Mouse (Mus musculus) heart, embryonic 16.5 days (tissue): ENCODE data around the gene Hmx2. TPM values are rescaled to one million over a fixed set of nuclear protein-coding genes. Genes with fewer than 3 reads are reported as not detected.
A peak's percentile ranks its signal among the peaks of the same experiment; 100 is the strongest.

Experiments used
- ATAC-seq: fragments of 200-750 bp; cut with Nextera tagmentation; replicated peaks from 2 replicates; pipeline ENCODE4 v1.8.0; 2017; ENCODE audit warnings: moderate number of reproducible peaks; ENCODE audit not compliant: insufficient read depth, low FRiP score; ENCODE audit errors: extremely low read depth
- H3K27ac ChIP-seq: fragments of 300-500 bp; sonication (generic); 2 replicates; pipeline ENCODE4 v1.5.1; 2014; ENCODE audit warnings: mild to moderate bottlenecking, low read length, control low read depth, moderate library complexity
- H3K27me3 ChIP-seq: fragments of 300-500 bp; sonication (generic); 2 replicates; pipeline ENCODE4 v1.6.1; 2014; ENCODE audit warnings: low read length, mixed read lengths; ENCODE audit not compliant: control insufficient read depth, insufficient read depth
- H3K36me3 ChIP-seq: fragments of 300-500 bp; sonication (generic); 2 replicates; pipeline ENCODE4 v1.6.1; 2014; ENCODE audit not compliant: control insufficient read depth, insufficient read depth
- H3K4me1 ChIP-seq: fragments of 300-500 bp; sonication (generic); 2 replicates; pipeline ENCODE4 v1.6.1; 2014; ENCODE audit warnings: low read length, mixed read lengths; ENCODE audit not compliant: control insufficient read depth, insufficient read depth
- H3K4me2 ChIP-seq: fragments of 300-500 bp; sonication (generic); 2 replicates; pipeline ENCODE4 v1.6.1; 2014; ENCODE audit warnings: low read depth, mild to moderate bottlenecking, control low read depth, low read length
- H3K4me3 ChIP-seq: fragments of 300-500 bp; sonication (generic); 2 replicates; pipeline ENCODE4 v1.5.1; 2014; ENCODE audit warnings: mild to moderate bottlenecking, control low read depth, low read length
- H3K9ac ChIP-seq: fragments of 300-500 bp; sonication (generic); 2 replicates; pipeline ENCODE4 v1.6.1; 2014; ENCODE audit warnings: low read length, control low read depth
- H3K9me3 ChIP-seq: fragments of 300-500 bp; sonication (generic); replicated peaks from 2 replicates; pipeline ENCODE4 v1.6.1; 2016; ENCODE audit warnings: low read length; ENCODE audit not compliant: control insufficient read depth
- WGBS: fragments of 180-500 bp; shearing (Covaris S2); extraction: QIAGEN DNeasy Blood & Tissue Kit; methylation state at CpG from one replicate; pipeline ENCODE4 v1.1.7; 2014; 5-methylcytosine and 5-hydroxymethylcytosine counted together
- polyA plus RNA-seq: library from polyadenylated mRNA; unstranded; fragments of >200 nt; fragmentation: Nextera tagmentation; extraction: Ambion mirVana; gene quantifications from 2 replicates; pipeline ENCODE4 v1.2.1, GENCODE M21; 2015

The Hmx2 gene
- polyA plus RNA-seq, 1 experiment from 2014 or later: not detected

DNA sequence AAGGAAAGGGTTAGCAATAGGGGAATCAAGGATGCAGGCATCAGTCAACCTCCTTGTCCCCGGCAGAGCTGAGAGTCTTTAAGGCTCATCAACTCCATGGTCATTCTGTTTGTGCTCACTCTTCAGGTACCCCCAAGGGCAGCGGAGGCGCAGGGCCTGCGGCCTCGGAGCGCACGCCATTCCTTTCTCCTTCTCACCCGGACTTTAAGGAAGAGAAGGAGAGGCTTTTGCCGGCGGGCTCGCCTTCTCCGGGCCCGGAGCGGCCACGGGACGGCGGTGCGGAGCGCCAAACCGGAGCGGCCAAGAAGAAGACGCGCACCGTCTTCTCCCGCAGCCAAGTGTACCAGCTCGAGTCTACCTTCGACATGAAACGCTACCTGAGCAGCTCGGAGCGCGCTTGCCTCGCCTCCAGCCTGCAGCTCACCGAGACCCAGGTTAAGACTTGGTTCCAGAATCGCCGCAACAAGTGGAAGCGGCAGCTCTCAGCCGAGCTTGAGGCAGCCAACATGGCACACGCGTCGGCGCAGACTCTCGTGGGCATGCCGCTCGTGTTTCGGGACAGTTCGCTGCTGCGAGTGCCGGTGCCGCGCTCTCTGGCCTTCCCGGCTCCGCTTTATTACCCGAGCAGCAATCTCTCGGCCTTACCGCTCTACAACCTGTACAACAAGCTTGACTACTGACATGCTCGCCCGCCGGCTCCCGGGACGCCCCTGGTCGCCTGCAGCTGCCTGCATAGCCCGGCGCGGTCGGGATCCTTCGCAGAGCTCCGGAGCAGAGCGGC lies 6.9 kb downstream of the Hmx2 start:
- H3K27me3 ChIP-seq: peaks cover 77% of the 10 kb centered on the region
- H3K36me3 ChIP-seq: no peaks in the 10 kb centered on the region
- no peak overlapping the region for H3K27ac ChIP-seq
- no peak for ATAC-seq
- H3K9me3 ChIP-seq: no peaks in the 10 kb centered on the region
- no peak overlapping the region for H3K9ac ChIP-seq
- H3K4me1 ChIP-seq: peaks cover 9% of the 10 kb centered on the region; the same call in 1 of the 2 replicates
- WGBS: 1% methylated on average over 68 of the region's 68 CpGs
- peak overlapping the region; percentile 19 for H3K4me2 ChIP-seq
- peak overlapping the region; percentile 26 for H3K4me3 ChIP-seq

- H3K4me1 ChIP-seq: peaks cover 13% of the 10 kb centered on the region
- no peaks in the 10 kb centered on the region for H3K9me3 ChIP-seq
- ATAC-seq: no peak
- H3K27me3 ChIP-seq: peaks cover 71% of the 10 kb centered on the region
- WGBS: 1% methylated on average over 9 of the region's 9 CpGs
- H3K9ac ChIP-seq: no peak overlapping the region
- no peak overlapping the region for H3K4me3 ChIP-seq
- H3K4me2 ChIP-seq: no peak overlapping the region; the same call in 1 of the 2 replicates
- H3K27ac ChIP-seq: no peak overlapping the region
- H3K36me3 ChIP-seq: no peaks in the 10 kb centered on the region
Observed at GRCm38 (mm10) chr7:131556116-131556515, 7.5 kb downstream of the Hmx2 start.

DNA sequence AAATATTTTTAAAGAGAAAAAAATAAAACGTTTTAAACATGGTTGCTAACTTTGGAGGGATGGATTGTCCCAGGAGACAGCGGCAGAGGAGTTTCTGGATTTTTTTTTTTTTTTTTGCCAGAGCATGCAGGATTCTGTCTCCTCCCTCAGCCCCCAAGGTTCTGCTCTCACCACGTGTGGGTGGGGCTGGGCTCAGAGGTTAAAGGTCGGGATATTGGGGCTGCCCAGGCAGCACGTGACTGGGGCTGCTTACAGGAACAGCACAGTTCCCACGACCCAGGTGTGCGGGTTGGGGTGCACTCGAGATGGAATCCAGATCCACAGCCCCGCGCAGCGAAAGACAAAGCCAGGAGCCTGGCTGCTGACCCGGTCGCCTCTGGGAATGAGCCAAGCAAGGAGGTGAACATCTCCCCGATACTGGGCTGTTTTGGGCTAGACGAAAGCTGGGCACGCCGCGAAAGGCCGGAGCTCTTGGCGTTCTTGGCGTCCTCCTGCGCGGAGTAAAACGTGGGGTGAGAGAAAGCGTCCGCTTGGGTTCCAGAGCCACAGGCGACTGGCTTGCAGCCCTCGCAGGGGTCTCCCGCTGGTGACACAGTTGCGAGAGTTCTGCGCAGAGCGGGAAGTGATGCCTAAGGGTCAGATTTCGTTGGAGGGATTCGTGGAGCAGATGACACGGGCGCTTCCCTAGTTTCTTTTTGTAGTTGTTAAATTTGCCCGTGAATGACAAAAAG lies 8.1 kb downstream of the Hmx2 start:
- Histone ChIP-seq H3K9ac (no peak overlapping the region), H3K36me3 (no peaks in the 10 kb centered on the region), H3K4me3 (peak overlapping the region; percentile 15; the same call in 1 of the 2 replicates), H3K9me3 (no peaks in the 10 kb centered on the region), H3K27me3 (peaks cover 65% of the 10 kb centered on the region), H3K27ac (no peak overlapping the region), H3K4me2 (no peak overlapping the region), H3K4me1 (peaks cover 17% of the 10 kb centered on the region)
- no peak for ATAC-seq
- WGBS: 1% methylated on average over 37 of the region's 37 CpGs

- Histone ChIP-seq H3K4me1 (peaks cover 19% of the 10 kb centered on the region), H3K4me2 (no peak overlapping the region), H3K4me3 (no peak overlapping the region), H3K9ac (no peak overlapping the region), H3K27me3 (peaks cover 55% of the 10 kb centered on the region), H3K36me3 (peaks cover 7% of the 10 kb centered on the region; the same call in 1 of the 2 replicates), H3K9me3 (no peaks in the 10 kb centered on the region), H3K27ac (no peak overlapping the region)
- ATAC-seq: no peak
- WGBS: 38% methylated on average over 2 of the region's 2 CpGs
Observed at GRCm38 (mm10) chr7:131557751-131558150, 9.2 kb downstream of the Hmx2 start.

DNA sequence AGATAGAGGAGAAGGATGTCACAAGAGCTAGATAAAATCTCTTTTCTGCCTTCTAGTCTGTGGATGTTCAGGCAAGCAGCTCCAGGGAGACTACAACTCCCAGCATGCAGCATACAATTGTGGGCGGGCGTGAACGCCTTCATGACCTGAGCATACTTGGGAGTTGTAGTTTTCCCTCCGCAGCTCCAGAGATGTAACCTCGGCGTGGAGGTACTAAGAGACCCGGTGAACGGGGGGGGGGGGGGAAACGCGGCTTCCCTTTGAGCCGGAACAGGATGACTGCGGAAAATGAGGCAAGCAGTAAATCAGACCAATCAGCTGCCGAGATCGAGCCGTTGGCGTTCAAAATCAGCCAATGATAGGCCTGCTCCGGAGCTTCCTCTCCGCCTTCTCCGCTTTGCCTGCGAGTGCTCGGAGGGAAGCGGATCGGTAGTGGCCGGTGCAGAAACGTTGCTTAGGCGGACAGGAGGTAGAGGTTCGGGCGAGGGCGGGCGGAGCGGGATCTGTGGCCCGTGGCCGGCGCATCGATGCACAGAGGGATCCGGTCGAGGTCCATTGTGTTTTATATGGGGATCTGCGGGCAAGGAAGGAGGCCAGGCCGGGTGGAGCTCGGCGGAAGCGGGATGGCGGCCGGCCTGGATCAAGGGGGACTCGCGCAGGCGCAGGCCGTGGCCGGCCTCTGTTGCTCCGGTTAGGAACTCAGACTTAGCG lies 11.6 kb downstream of the Hmx2 start, which contains the start of gene Bub3:
Bub3 (plus strand) TSS at position 237 of the 711 bp plus-strand sequence.
- Histone ChIP-seq H3K36me3 (peaks cover 27% of the 10 kb centered on the region), H3K27ac (peak within 1 kb of the TSS; percentile 95), H3K27me3 (peaks cover 34% of the 10 kb centered on the region), H3K9me3 (no peaks in the 10 kb centered on the region), H3K9ac (peak within 1 kb of the TSS; percentile 94), H3K4me1 (peaks cover 16% of the 10 kb centered on the region), H3K4me3 (peak within 1 kb of the TSS; percentile 94), H3K4me2 (peak within 1 kb of the TSS; percentile 70)
- WGBS: under 1% methylated on average over 48 of the region's 51 CpGs
- peak; percentile 94 for ATAC-seq

DNA sequence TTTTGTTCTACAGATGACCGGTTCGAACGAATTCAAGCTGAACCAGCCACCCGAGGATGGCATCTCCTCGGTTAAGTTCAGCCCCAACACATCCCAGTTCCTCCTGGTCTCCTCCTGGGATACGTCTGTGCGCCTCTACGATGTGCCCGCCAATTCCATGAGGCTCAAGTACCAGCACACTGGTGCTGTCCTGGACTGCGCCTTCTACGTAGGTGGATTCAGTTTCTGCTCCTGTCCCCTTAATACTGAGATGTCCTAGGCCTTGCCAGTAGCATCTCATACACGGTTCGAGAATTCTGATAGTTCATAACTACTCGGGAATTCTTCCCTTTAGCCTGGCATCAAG lies 12.1 kb downstream of the Hmx2 start:
- WGBS: under 1% methylated on average over 14 of the region's 14 CpGs
- ATAC-seq: peak; percentile 24
- H3K4me1 ChIP-seq: peaks cover 14% of the 10 kb centered on the region
- H3K4me3 ChIP-seq: peak overlapping the region; percentile 94
- no peaks in the 10 kb centered on the region for H3K9me3 ChIP-seq
- H3K36me3 ChIP-seq: peaks cover 28% of the 10 kb centered on the region
- peak overlapping the region; percentile 95 for H3K27ac ChIP-seq
- H3K4me2 ChIP-seq: peak overlapping the region; percentile 70
- peaks cover 29% of the 10 kb centered on the region for H3K27me3 ChIP-seq
- H3K9ac ChIP-seq: peak overlapping the region; percentile 94

- Histone ChIP-seq H3K4me3 (no peak overlapping the region), H3K4me2 (no peak overlapping the region), H3K9ac (no peak overlapping the region), H3K27me3 (no peaks in the 10 kb centered on the region), H3K36me3 (peaks cover 23% of the 10 kb centered on the region), H3K27ac (no peak overlapping the region), H3K9me3 (no peaks in the 10 kb centered on the region), H3K4me1 (no peaks in the 10 kb centered on the region)
- ATAC-seq: no peak
- WGBS: 74% methylated on average over 6 of the region's 6 CpGs
Observed at GRCm38 (mm10) chr7:131575246-131575645, 26.7 kb downstream of the Hmx2 start.

- Histone ChIP-seq H3K4me2 (no peak overlapping the region), H3K27me3 (no peaks in the 10 kb centered on the region), H3K4me1 (no peaks in the 10 kb centered on the region), H3K4me3 (no peak overlapping the region), H3K9me3 (no peaks in the 10 kb centered on the region), H3K36me3 (no peaks in the 10 kb centered on the region), H3K9ac (no peak overlapping the region), H3K27ac (no peak overlapping the region)
- no peak for ATAC-seq
- WGBS: 22% methylated on average over 9 of the region's 9 CpGs
Observed at GRCm38 (mm10) chr7:131582178-131582577, 33.6 kb downstream of the Hmx2 start.
